Mouse (Mus musculus): ENCODE measurements at regions not wholly inside any gene's neighbourhood (a gene's known extent, or its start where the extent isn't known, plus 50 kb on each side); places are given as distances from the start of the nearest gene placed in this dataset.

DNA sequence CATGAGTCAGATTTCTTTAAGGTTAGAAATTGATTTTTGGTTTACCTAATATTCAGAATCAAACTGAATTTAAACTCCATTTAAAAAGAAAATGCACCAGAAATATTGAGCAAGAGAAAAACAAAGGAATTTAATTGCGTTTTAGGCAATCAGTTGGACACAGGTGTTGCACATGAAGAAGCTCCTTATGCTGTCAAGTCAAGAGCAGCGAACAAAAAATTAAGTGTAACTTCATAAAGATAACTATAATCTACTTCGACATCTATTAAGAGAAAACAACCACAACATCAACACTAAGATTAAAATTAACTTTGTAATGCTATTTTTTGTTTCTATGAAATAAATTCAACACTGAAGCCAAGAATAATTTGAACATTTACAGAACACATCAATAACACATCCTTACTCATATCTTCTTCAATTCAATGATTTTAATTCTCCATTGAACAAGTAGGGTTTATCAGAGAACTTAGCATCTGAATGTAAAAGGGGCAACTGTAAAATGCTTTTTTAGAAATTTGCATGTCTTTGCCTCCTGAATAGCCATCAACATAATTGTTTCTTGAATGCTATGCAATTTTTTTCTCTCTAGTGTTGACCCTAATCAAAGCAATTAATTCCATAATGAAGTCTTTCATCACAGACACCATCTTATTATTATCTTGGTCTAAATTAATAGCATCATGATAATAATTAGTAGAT, 237.7 kb upstream of the Tecrl start:
- no peak for ATAC-seq (replicated peaks; ENCODE audit: insufficient number of reproducible peaks, low FRiP score, low TSS enrichment, poor library complexity, severe bottlenecking)
